Mouse (Mus musculus) embryonic facial prominence, embryonic 10.5 days (tissue): Measurements from ENCODE around the gene 4921517D22Rik. TPM values are rescaled to one million over a fixed set of nuclear protein-coding genes. Genes with fewer than 3 reads are reported as not detected.

Source experiments
- polyA plus RNA-seq: library from polyadenylated mRNA; unstranded; fragments of >200 nt; fragmentation: Nextera tagmentation; extraction: Ambion mirVana; gene quantifications from 2 replicates; pipeline ENCODE4 v1.2.1, GENCODE M21; 2016

Gene 4921517D22Rik
- polyA plus RNA-seq, 1 experiment from 2014 or later = not detected

Other genes with a start within 250 kb of the 4921517D22Rik start
- gene Agtpbp1, start 108.9 kb downstream of the 4921517D22Rik start, polyA plus RNA-seq = 10.4 and 10.8 TPM in 2 replicates
- 111 and 114 TPM in 2 replicates for gene Naa35, start 108.8 kb downstream of the 4921517D22Rik start, polyA plus RNA-seq
- 99.3 and 115 TPM in 2 replicates for gene Golm1, start 18.3 kb downstream of the 4921517D22Rik start, polyA plus RNA-seq
- 0.02 and 0.14 TPM in 2 replicates for gene Spata31d1a, start 16.2 kb upstream of the 4921517D22Rik start, polyA plus RNA-seq
- not detected in 2 replicates for gene Spata31d1b, start 18.2 kb upstream of the 4921517D22Rik start, polyA plus RNA-seq
- gene Spata31d1d, start 37.6 kb upstream of the 4921517D22Rik start, polyA plus RNA-seq = not detected in 2 replicates
- gene 1700014D04Rik, start 52.6 kb upstream of the 4921517D22Rik start, polyA plus RNA-seq = 0.11 and 0.21 TPM in 2 replicates
- 86.9 and 92.1 TPM in 2 replicates for gene Isca1, start 75.7 kb upstream of the 4921517D22Rik start, polyA plus RNA-seq
- not detected in 2 replicates for gene Gm49354, start 88.1 kb upstream of the 4921517D22Rik start, polyA plus RNA-seq
- 40.7 and 41.3 TPM in 2 replicates for gene Tut7, start 129.0 kb upstream of the 4921517D22Rik start, polyA plus RNA-seq